Mouse (Mus musculus) brain, adult 2 months (tissue): ENCODE results near the gene Znrd1as.

Experiments
- DNase-seq: peaks from one replicate; pipeline ENCODE4 v3.0.0; 2011; ENCODE audit warnings: low read depth, low spot score

The Znrd1as gene

GRCm38 (mm10) chr17:36995448-36995847 is 37.1 kb downstream of the Znrd1as start:
- DNase-seq, result peak; percentile 27

GRCm38 (mm10) chr17:36997033-36997735 is 38.8 kb downstream of the Znrd1as start:
- peak; percentile 90 for DNase-seq

GRCm38 (mm10) chr17:36998477-36998876 is 40.1 kb downstream of the Znrd1as start:
- DNase-seq, result no peak

GRCm38 (mm10) chr17:37000863-37001262 is 42.5 kb downstream of the Znrd1as start, which contains the start of gene Zfp57:
TSS of gene Zfp57 (plus strand) at chr17:37001163.
- no peak for DNase-seq

- DNase-seq, result peak; percentile 66
These were observed 44.3 kb downstream of the Znrd1as start for GRCm38 (mm10) chr17:37002364-37003330.

GRCm38 (mm10) chr17:37003366-37003765 is 45.0 kb downstream of the Znrd1as start:
- no peak for DNase-seq

- no peak for DNase-seq
These were observed 49.8 kb downstream of the Znrd1as start for GRCm38 (mm10) chr17:37008161-37008560.

GRCm38 (mm10) chr17:37009460-37010042 is 51.2 kb downstream of the Znrd1as start:
- DNase-seq, result no peak

GRCm38 (mm10) chr17:37011719-37012118 is 53.3 kb downstream of the Znrd1as start:
- no peak for DNase-seq

GRCm38 (mm10) chr17:37012141-37012540 is 53.7 kb downstream of the Znrd1as start:
- no peak for DNase-seq
